Mouse (Mus musculus) adrenal gland, postnatal 14 days (tissue): ENCODE data around the gene Rnaset2b. TPM values are rescaled to one million over a fixed set of nuclear protein-coding genes. Genes with fewer than 3 reads are reported as not detected.

ENCODE experiments used
- total RNA-seq: library from RNA; stranded (reverse); gene quantifications from 2 replicates; pipeline ENCODE4 v1.2.3, GENCODE M21; 2021

Rnaset2b gene
- total RNA-seq, 1 experiment from 2014 or later: 341 TPM

Other genes starting within 250 kb of the Rnaset2b start
- 23.6 and 30.5 TPM in 2 replicates for gene Ezr, start 187.8 kb upstream of the Rnaset2b start, total RNA-seq
- gene Rsph3b, start 22.0 kb upstream of the Rnaset2b start, total RNA-seq: 40.9 and 42.2 TPM in 2 replicates
- gene Tagap1, start 9.5 kb upstream of the Rnaset2b start, total RNA-seq: 14.2 and 14.7 TPM in 2 replicates
- 0.64 TPM in 1 of 2 replicates, not detected in the other for gene Gm49721, start 8.3 kb downstream of the Rnaset2b start, total RNA-seq
- gene Gm1604a, start 54.9 kb downstream of the Rnaset2b start, total RNA-seq: not detected in 2 replicates
- 11.4 and 12.9 TPM in 2 replicates for gene Rps6ka2, start 199.5 kb downstream of the Rnaset2b start, total RNA-seq